In the genomic region with DNA sequence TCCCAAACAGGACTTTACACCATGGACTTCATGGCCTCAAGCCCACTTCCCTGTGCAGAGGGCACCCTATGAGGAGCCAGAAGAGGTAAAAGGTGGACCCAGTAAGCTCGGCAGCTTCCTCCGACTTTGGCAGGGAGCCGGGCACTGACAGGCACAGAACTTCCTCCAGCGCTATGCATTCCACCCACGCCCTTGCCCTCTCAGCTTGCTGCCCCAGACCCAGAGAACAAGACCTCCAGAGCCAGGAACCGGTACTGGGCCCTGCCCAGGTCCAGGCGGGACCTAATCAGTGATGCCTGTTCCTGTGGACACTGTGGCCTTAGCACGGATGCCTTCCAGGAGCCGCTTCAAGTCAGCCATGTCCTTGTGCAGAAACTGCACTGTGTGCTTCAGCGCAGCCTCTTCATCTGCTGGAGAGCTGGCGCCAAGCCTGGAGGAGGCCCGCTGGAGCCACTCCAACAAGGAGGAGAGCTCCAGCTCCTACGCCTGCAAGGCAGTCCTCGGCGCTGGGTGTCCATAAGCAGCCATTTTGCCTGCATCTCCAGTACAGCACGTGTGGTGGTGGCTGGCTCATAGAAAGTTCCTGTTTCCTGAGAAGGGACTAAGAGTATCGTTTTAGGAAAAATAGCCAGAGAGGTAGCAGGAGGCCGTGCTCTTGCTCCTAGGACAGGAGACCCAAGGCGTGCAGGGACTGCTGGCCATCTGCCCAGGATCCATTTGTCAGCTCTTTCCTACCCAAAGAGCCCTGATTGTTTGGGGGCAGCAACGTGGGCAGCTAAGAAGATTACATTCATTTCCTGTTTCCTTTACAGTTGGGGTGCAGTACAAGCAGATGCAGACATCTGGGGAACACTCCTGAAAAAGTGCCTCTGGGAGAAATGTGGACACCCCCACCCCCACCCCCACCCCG, we compare ENCODE assay signal across 8 mouse cellular contexts. TPM values are rescaled to one million over a fixed set of nuclear protein-coding genes. Genes with fewer than 3 reads are reported as not detected.
DNase-seq lines count a peak whose midpoint lies in the region; ATAC-seq and TF ChIP-seq lines count a peak whose summit lies in the region.

No protein-coding gene starts in this region.

- peaks cover 13% of the 10 kb centered on the region for H3K4me1 ChIP-seq in limb, embryonic 13.5 days

- DNase-seq in spleen, adult 18-20 months = peak; percentile 28 to 53
- DNase-seq in spleen, postnatal 4 days (ENCODE audit: low spot score in 2 of 2) = no peak
- peak; percentile 94 to 95 for DNase-seq in heart, adult 18-20 months
- peak; percentile 95 for DNase-seq in kidney, adult 9 months
- peak; percentile 78 to 90 for DNase-seq in urinary bladder, postnatal 36 days (ENCODE audit: low spot score in 2 of 2)

- H3ac ChIP-seq in myocyte (ENCODE audit: control insufficient read depth, insufficient read length) = no peak overlapping the region

- H3K79me2 ChIP-seq in myocyte (ENCODE audit: control insufficient read depth, insufficient read depth) = no peaks in the 10 kb centered on the region

- no peaks in the 10 kb centered on the region for H3K9me3 ChIP-seq in limb, embryonic 13.5 days

- ATAC-seq in common myeloid progenitor, adult 5-6 weeks (replicated peaks; ENCODE audit: low read depth, poor library complexity, severe bottlenecking) = peak; percentile 72
- ATAC-seq in limb, embryonic 13.5 days (ENCODE audit: low FRiP score, low read depth) = peak; percentile 80

- H3K9ac ChIP-seq in limb, embryonic 13.5 days = peak overlapping the region; percentile 31; the same call in 1 of the 2 replicates

- TF ChIP-seq POLR2A in myocyte (IDR thresholded peaks at IDR 0.05; ENCODE audit: insufficient read length, low read depth) = peak; percentile 51

- peak overlapping the region; percentile 41 for H3K4me2 ChIP-seq in limb, embryonic 13.5 days (replicated peaks)
- peak overlapping the region; percentile 93 for H3K4me2 ChIP-seq in myocyte (ENCODE audit: low read depth)

- H3K36me3 ChIP-seq in limb, embryonic 13.5 days = no peaks in the 10 kb centered on the region
- no peaks in the 10 kb centered on the region for H3K36me3 ChIP-seq in myocyte (ENCODE audit: control insufficient read depth, insufficient read depth)

- WGBS in limb, embryonic 13.5 days = 52% methylated on average over 21 of the region's 21 CpGs

- peak overlapping the region; percentile 79 for H3K27ac ChIP-seq in limb, embryonic 13.5 days

- H3K4me3 ChIP-seq in limb, embryonic 13.5 days = no peak overlapping the region
- peak overlapping the region; percentile 22 for H3K4me3 ChIP-seq in myocyte

- H3K27me3 ChIP-seq in limb, embryonic 13.5 days = no peaks in the 10 kb centered on the region
- H3K27me3 ChIP-seq in myocyte (ENCODE audit: control insufficient read depth, insufficient read depth, insufficient read length) = no peaks in the 10 kb centered on the region

TF ChIP-seq in myocyte, 11 proteins besides CTCF, POLR2A, EP300 and RAD21:
- TF ChIP-seq CEBPB (IDR thresholded peaks at IDR 0.05; ENCODE audit: insufficient read depth, poor library complexity, severe bottlenecking) = no peak
- TF ChIP-seq E2F4 (IDR thresholded peaks at IDR 0.05; ENCODE audit: insufficient read depth) = no peak
- TF ChIP-seq MYOD1 (IDR thresholded peaks at IDR 0.05; ENCODE audit: control insufficient read depth in 1 of 3, insufficient read length in 2 of 3, low read depth in 2 of 3) = no peak
- no peak for TF ChIP-seq TCF3 (IDR thresholded peaks at IDR 0.05; ENCODE audit: insufficient read length, low read depth)
- peak in 1 of 3 experiments; percentile 12 for TF ChIP-seq MYOG (IDR thresholded peaks at IDR 0.05; ENCODE audit: control insufficient read depth in 1 of 3, insufficient read depth in 1 of 3, insufficient read length in 2 of 3, low read depth in 2 of 3)
- no peak for TF ChIP-seq TCF12 (IDR thresholded peaks at IDR 0.05; ENCODE audit: insufficient read depth, poor library complexity, severe bottlenecking)
- no peak for TF ChIP-seq SRF (IDR thresholded peaks at IDR 0.05; ENCODE audit: control insufficient read depth, insufficient read length, low read depth)
- TF ChIP-seq MAX (IDR thresholded peaks at IDR 0.05; ENCODE audit: low read depth) = no peak
- TF ChIP-seq POLR2AphosphoS2 (IDR thresholded peaks at IDR 0.05; ENCODE audit: insufficient read length, low read depth) = peak; percentile 66
- no peak for TF ChIP-seq REST (IDR thresholded peaks at IDR 0.05; ENCODE audit: insufficient read depth, insufficient read length)
- TF ChIP-seq USF1 (IDR thresholded peaks at IDR 0.05; ENCODE audit: low read depth) = no peak

RNA-seq across cellular contexts. Expression of a gene that starts 39.1 kb away (rescaled TPM):
- 0.73 TPM in 1 of 2 replicates, not detected in the other for total RNA-seq in common myeloid progenitor, adult 5-6 weeks (2017)
- total RNA-seq in heart, adult 18-20 months (2021) = not detected
- 3.2 and 4.1 TPM in 2 replicates for polyA plus RNA-seq in limb, embryonic 13.5 days (2015; fragmentation: Nextera tagmentation; extraction: Ambion mirVana)
- 0.49 TPM for polyA plus RNA-seq in myocyte (2012; fragmentation: generic; extraction: Trizol)

RNA-seq across cellular contexts. Expression of a gene that starts 39.2 kb away (rescaled TPM):
- total RNA-seq in common myeloid progenitor, adult 5-6 weeks (2017) = 12.7 and 12.8 TPM in 2 replicates
- total RNA-seq in heart, adult 18-20 months (2021) = 1 to 10 TPM; 4.2 to 6.5 TPM
- polyA plus RNA-seq in limb, embryonic 13.5 days (2015; fragmentation: Nextera tagmentation; extraction: Ambion mirVana) = 4.6 and 6.6 TPM in 2 replicates
- polyA plus RNA-seq in myocyte (2012; fragmentation: generic; extraction: Trizol) = 1.6 TPM

Comparison
In these comparisons a context has a peak if more than half of its experiments do, and no peak if none do; other contexts are left out.
1. DNase-seq: peak in spleen, adult 18-20 months (2 of 2), heart, adult 18-20 months (2 of 2), kidney, adult 9 months (single experiment) and urinary bladder, postnatal 36 days (2 of 2); none in spleen, postnatal 4 days (0 of 2).